Mouse (Mus musculus): ENCODE measurements around the gene Ifrd2.

GRCm38 (mm10) chr9:107542352-107542686 is 45.1 kb upstream of the Ifrd2 start:
- TF ChIP-seq ZNF384 (IDR thresholded peaks at IDR 0.05; ENCODE audit: low read depth, low read length) (no peak), MAFK (IDR thresholded peaks at IDR 0.05; ENCODE audit: insufficient read depth, low read depth, low read length) (no peak), ZC3H11A (IDR thresholded peaks at IDR 0.05; ENCODE audit: borderline replicate concordance, low read depth, low read length) (no peak), CHD2 (IDR thresholded peaks at IDR 0.05; ENCODE audit: low read depth, low read length) (no peak)

Measured in ES-E14 (cell line).